Mouse (Mus musculus) right cerebral cortex, postnatal 36 days (tissue): ENCODE measurements at regions not wholly inside any gene's neighbourhood (a gene's known extent, or its start where the extent isn't known, plus 50 kb on each side); places are given as distances from the start of the nearest gene placed in this dataset.

ENCODE experiments used
- DNase-seq, 2 experiments: peaks; one replicate each; pipeline ENCODE4 v3.0.0; 2022; ENCODE audit warnings: low spot score in 2 of 2, mixed read lengths in 1 of 2

DNA sequence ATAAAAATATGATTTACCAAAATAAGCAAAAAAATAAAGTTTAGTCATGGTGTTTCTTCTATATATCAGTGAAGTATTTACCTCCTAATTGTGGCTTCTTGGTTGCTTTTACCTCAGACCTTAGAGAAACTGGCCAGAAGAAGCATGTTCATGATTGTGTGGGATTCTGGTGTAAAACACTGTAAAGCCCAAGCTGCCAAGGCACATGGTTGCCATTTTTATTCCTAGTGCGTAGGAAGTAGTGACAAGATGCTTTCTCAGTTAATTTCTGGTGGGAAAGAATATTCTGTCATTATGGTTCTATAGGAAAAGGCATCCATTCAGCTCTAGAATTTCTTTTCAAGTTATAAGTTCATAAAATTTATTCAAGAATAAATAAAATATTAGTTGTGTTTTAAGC lies 805.2 kb downstream of the Olfm4 start:
- peak in 1 of 2 experiments; percentile 18 for DNase-seq

DNA sequence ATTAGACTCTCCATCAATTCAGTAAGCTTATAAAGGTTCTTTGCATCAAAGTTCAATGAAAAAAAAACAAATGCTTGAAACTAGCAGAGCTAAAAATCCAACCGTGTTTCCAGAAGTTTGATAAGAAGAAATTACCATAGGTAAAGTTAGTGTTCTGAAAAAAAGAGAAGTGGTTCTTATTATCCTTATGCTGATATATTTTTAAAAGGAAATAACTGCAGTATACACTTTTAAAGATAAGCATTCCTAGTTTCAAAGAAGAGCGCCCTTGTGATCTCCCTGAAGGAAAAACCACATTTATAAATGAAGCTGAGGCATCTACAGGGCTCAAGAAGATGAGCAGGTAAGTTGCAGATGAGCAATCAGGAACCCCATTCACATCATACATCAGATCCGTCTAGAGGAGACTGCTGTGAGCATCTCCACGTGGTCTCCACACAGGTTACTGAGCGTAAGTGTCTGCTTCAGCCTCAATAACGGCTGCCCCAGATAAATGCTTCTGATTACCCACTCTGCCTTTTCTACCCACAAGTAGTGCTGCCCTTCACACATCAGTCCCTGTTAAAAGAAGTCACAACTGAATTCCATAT lies 815.6 kb downstream of the Olfm4 start:
- no peak for DNase-seq

DNA sequence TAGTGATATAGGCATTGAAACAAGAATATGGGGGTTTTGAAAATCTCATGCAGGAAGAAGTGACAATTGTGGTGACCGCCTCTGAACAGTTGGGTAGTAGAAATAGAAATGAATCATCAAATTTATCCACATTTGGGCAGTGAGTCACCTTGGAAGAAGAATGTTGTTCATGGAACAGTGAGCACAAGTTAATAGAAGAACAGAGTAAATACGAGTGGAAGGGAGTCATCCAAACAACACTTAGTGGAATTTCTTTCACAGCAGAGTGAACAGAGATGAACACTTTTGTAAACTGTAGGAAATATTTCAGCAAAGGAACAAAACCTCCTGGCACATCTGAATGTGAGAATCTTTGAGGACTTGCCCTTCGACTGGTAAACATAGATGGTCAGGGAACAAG lies 846.6 kb downstream of the Olfm4 start:
- no peak for DNase-seq

DNA sequence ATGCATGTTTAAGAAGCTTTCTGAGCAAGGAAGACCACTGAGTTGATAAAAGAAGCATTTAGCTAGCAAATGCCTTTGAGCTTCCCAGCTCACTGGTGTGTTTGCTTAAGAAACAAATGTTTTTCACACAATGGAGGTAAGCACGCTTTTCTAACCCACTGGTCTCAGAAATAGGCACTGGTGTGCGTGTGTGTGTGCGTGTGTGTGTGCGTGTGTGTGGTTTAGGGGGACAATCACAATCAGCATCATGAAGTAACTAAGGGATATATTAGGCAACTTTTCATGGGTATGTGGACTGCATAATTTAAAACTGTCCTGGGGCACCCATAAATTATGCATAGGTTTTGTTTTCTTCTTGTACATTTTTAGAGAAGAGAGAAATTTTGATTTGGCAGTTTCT lies 860.7 kb downstream of the Olfm4 start:
- DNase-seq = no peak

DNA sequence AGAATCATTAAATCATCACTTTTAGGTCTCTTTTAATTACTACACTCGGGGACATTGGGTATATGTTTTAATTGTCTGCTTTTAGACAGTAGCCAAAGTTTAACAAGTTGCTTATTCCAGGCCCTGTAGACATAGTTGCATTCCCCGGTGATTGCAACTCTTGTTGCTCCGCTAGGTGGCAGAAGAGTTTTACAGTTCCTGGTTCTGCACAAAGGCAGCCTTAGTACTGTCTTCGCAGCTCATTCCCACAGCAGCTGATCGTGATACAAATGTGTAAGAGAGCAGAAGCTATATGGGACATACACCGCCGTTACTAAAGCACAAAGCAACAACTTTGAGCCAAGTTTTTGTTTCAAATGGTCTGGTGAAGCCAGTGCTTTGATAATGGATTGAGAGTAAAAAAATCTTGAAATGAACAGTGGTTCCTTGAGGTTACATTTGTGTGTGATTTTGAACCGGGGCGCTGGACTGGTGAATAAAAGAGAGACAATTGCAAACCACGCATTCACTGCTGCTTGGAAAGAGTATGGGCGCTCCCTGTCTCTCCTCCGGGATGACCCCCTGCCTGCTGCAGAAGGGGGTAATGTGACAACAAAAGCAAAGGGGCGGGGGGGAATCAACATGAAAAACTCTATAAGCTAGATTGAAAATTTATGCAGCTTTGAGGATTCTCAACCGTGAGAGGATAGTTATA lies 861.8 kb downstream of the Olfm4 start:
- peak; percentile 64 to 75 for DNase-seq

DNA sequence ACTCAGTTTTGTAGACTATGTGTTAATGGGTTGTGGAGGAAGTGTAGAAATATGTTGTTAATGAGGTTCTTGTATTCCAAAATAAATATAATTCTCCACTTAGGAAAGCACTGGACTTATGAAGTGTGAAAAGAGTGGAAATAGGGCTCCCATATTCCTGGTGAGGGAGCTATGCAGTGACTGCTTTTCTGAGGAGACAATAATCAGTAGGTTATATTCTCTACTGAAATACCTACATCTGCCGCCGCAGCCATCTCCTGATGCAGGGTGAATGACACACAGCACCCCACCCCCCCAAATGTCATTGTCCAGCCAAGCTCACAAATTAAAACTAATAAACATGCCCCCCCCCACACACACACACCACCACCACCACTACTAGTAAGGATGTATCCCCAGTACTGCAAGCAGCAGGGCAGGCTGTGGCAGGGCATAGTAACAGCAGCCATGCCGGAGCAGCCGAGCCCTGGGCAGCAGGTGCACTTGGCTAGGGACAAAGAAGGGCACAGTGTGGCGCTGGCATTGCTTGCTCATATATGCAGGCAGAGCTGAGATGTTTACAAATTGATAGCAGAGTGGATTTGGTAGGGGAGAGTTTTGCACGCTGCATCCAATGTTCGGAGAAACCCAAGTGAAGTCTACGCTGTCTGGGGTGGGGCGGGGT lies 862.7 kb downstream of the Olfm4 start:
- no peak for DNase-seq
